Mouse (Mus musculus) stomach, embryonic 14.5 days (tissue): ENCODE results near the gene Fbxl17. TPM values are rescaled to one million over a fixed set of nuclear protein-coding genes. Genes with fewer than 3 reads are reported as not detected.
A peak's percentile ranks its signal among the peaks of the same experiment; 100 is the strongest.

Experiments used
- ATAC-seq: fragments of 200-750 bp; cut with Nextera tagmentation; 2 replicates; pipeline ENCODE4 v1.8.0; 2017; ENCODE audit warnings: low read depth, moderate TSS enrichment; ENCODE audit not compliant: insufficient number of reproducible peaks, insufficient read depth, low FRiP score
- H3K27ac ChIP-seq: fragments of 300-500 bp; sonication (generic); 2 replicates; pipeline ENCODE4 v1.5.1; 2014; ENCODE audit warnings: mild to moderate bottlenecking, low read length, moderate library complexity, mixed read lengths
- H3K27me3 ChIP-seq: fragments of 300-500 bp; sonication (generic); 2 replicates; pipeline ENCODE4 v1.6.1; 2014; ENCODE audit warnings: low read length, control low read depth, mixed read lengths; ENCODE audit not compliant: control insufficient read depth, insufficient read depth
- H3K36me3 ChIP-seq: fragments of 300-500 bp; sonication (generic); 2 replicates; pipeline ENCODE4 v1.6.1; 2014; ENCODE audit warnings: mild to moderate bottlenecking, control low read depth, low read length, moderate library complexity, mixed read lengths; ENCODE audit not compliant: control insufficient read depth, insufficient read depth
- H3K4me1 ChIP-seq: fragments of 300-500 bp; sonication (generic); 2 replicates; pipeline ENCODE4 v1.6.1; 2014; ENCODE audit warnings: low read length, control low read depth, mixed read lengths; ENCODE audit not compliant: control insufficient read depth, insufficient read depth
- H3K4me2 ChIP-seq: fragments of 300-500 bp; sonication (generic); replicated peaks from 2 replicates; pipeline ENCODE4 v1.6.1; 2014; ENCODE audit warnings: low read depth, low read length, control low read depth
- H3K4me3 ChIP-seq: fragments of 300-500 bp; sonication (generic); 2 replicates; pipeline ENCODE4 v1.5.1; 2014; ENCODE audit warnings: low read depth, low read length, control low read depth
- H3K9ac ChIP-seq: fragments of 300-500 bp; sonication (generic); replicated peaks from 2 replicates; pipeline ENCODE4 v1.6.1; 2014; ENCODE audit warnings: low read depth, mild to moderate bottlenecking, control low read depth, low read length, moderate library complexity, mixed read lengths
- H3K9me3 ChIP-seq: fragments of 300-500 bp; sonication (generic); 2 replicates; pipeline ENCODE4 v1.6.1; 2016; ENCODE audit warnings: low read depth, low read length, control low read depth; ENCODE audit not compliant: control insufficient read depth
- WGBS: fragments of 180-500 bp; shearing (Covaris S2); extraction: QIAGEN DNeasy Blood & Tissue Kit; methylation state at CpG from one replicate; pipeline ENCODE4 v1.1.7; 2014; 5-methylcytosine and 5-hydroxymethylcytosine counted together
- polyA plus RNA-seq: library from polyadenylated mRNA; unstranded; fragments of >200 nt; fragmentation: Nextera tagmentation; extraction: Ambion mirVana; gene quantifications from 2 replicates; pipeline ENCODE4 v1.2.1, GENCODE M21; 2014

The Fbxl17 gene
- polyA plus RNA-seq, 1 experiment from 2014 or later: 7.5 TPM

GRCm38 (mm10) chr17:63324672-63325071, 175.1 kb downstream of the Fbxl17 start:
- Histone ChIP-seq H3K36me3 (no peaks in the 10 kb centered on the region), H3K9ac (no peak overlapping the region)
- WGBS: 94% methylated on average over 2 of the region's 2 CpGs

GRCm38 (mm10) chr17:63324039-63324438, 175.8 kb downstream of the Fbxl17 start:
- no peaks in the 10 kb centered on the region for H3K4me1 ChIP-seq
- no peak overlapping the region for H3K4me3 ChIP-seq
- H3K9ac ChIP-seq: no peak overlapping the region
- H3K27me3 ChIP-seq: no peaks in the 10 kb centered on the region
- H3K27ac ChIP-seq: no peak overlapping the region
- no peaks in the 10 kb centered on the region for H3K36me3 ChIP-seq
- 29% methylated on average over 2 of the region's 2 CpGs for WGBS
- H3K9me3 ChIP-seq: no peaks in the 10 kb centered on the region
- peak; percentile 74; the same call in 1 of the 2 replicates for ATAC-seq
- no peak overlapping the region for H3K4me2 ChIP-seq

More at GRCm38 (mm10) chr17:63324672-63325071, 175.1 kb downstream of the Fbxl17 start:
- Histone ChIP-seq H3K4me3 (no peak overlapping the region), H3K27me3 (no peaks in the 10 kb centered on the region), H3K4me1 (no peaks in the 10 kb centered on the region), H3K27ac (no peak overlapping the region), H3K9me3 (no peaks in the 10 kb centered on the region), H3K4me2 (no peak overlapping the region)
- no peak for ATAC-seq

- 89% methylated on average over 7 of the region's 7 CpGs for WGBS
- no peak overlapping the region for H3K9ac ChIP-seq
- H3K27me3 ChIP-seq: no peaks in the 10 kb centered on the region
- no peak overlapping the region for H3K4me2 ChIP-seq
- no peak overlapping the region for H3K4me3 ChIP-seq
- H3K36me3 ChIP-seq: no peaks in the 10 kb centered on the region
- no peaks in the 10 kb centered on the region for H3K9me3 ChIP-seq
- no peaks in the 10 kb centered on the region for H3K4me1 ChIP-seq
- no peak for ATAC-seq
- no peak overlapping the region for H3K27ac ChIP-seq
Observed at GRCm38 (mm10) chr17:63322846-63323245, 177.0 kb downstream of the Fbxl17 start.

GRCm38 (mm10) chr17:63321290-63321689, 178.5 kb downstream of the Fbxl17 start:
- Histone ChIP-seq H3K27me3 (no peaks in the 10 kb centered on the region), H3K9ac (no peak overlapping the region), H3K4me1 (no peaks in the 10 kb centered on the region), H3K27ac (no peak overlapping the region), H3K36me3 (no peaks in the 10 kb centered on the region), H3K4me2 (no peak overlapping the region), H3K4me3 (no peak overlapping the region), H3K9me3 (no peaks in the 10 kb centered on the region)
- 36% methylated on average over 5 of the region's 5 CpGs for WGBS
- ATAC-seq: no peak

GRCm38 (mm10) chr17:63317518-63317917, 182.3 kb downstream of the Fbxl17 start:
- Histone ChIP-seq H3K9ac (no peak overlapping the region), H3K27me3 (no peaks in the 10 kb centered on the region), H3K4me1 (no peaks in the 10 kb centered on the region), H3K9me3 (no peaks in the 10 kb centered on the region), H3K36me3 (no peaks in the 10 kb centered on the region), H3K27ac (no peak overlapping the region), H3K4me2 (no peak overlapping the region), H3K4me3 (no peak overlapping the region)
- no peak for ATAC-seq
- 29% methylated on average over 7 of the region's 7 CpGs for WGBS

GRCm38 (mm10) chr17:63315646-63316480, 184.0 kb downstream of the Fbxl17 start:
- no peak for ATAC-seq
- no peaks in the 10 kb centered on the region for H3K36me3 ChIP-seq
- H3K27ac ChIP-seq: no peak overlapping the region
- H3K9me3 ChIP-seq: no peaks in the 10 kb centered on the region
- no peaks in the 10 kb centered on the region for H3K4me1 ChIP-seq
- H3K4me3 ChIP-seq: no peak overlapping the region
- no peaks in the 10 kb centered on the region for H3K27me3 ChIP-seq
- WGBS: 74% methylated on average over 12 of the region's 12 CpGs
- no peak overlapping the region for H3K4me2 ChIP-seq
- no peak overlapping the region for H3K9ac ChIP-seq

- H3K9me3 ChIP-seq: no peaks in the 10 kb centered on the region
- H3K36me3 ChIP-seq: no peaks in the 10 kb centered on the region
Observed at GRCm38 (mm10) chr17:63312804-63313203, 187.0 kb downstream of the Fbxl17 start.

GRCm38 (mm10) chr17:63312330-63312729, 187.5 kb downstream of the Fbxl17 start:
- peak; percentile 88; the same call in 1 of the 2 replicates for ATAC-seq
- no peaks in the 10 kb centered on the region for H3K36me3 ChIP-seq

More at GRCm38 (mm10) chr17:63312804-63313203, 187.0 kb downstream of the Fbxl17 start:
- WGBS: 94% methylated on average over 3 of the region's 3 CpGs
- Histone ChIP-seq H3K9ac (no peak overlapping the region), H3K27me3 (no peaks in the 10 kb centered on the region), H3K4me2 (no peak overlapping the region), H3K27ac (no peak overlapping the region), H3K4me3 (no peak overlapping the region), H3K4me1 (no peaks in the 10 kb centered on the region)
- no peak for ATAC-seq

More at GRCm38 (mm10) chr17:63312330-63312729, 187.5 kb downstream of the Fbxl17 start:
- Histone ChIP-seq H3K27ac (no peak overlapping the region), H3K9ac (no peak overlapping the region), H3K4me2 (no peak overlapping the region), H3K9me3 (no peaks in the 10 kb centered on the region), H3K4me1 (no peaks in the 10 kb centered on the region), H3K4me3 (no peak overlapping the region), H3K27me3 (no peaks in the 10 kb centered on the region)
- WGBS: 86% methylated on average over 10 of the region's 10 CpGs
